Mouse (Mus musculus) ES-Bruce4 (cell line): ENCODE measurements around the gene Gopc. TPM values are rescaled to one million over a fixed set of nuclear protein-coding genes. Genes with fewer than 3 reads are reported as not detected.
"Not testable (repeated sequence)": the region's sequence is repeated elsewhere in the genome, so short reads cannot be mapped to it uniquely, and the experiment has no call there.

Source experiments
- H3K27ac ChIP-seq: 2 replicates; pipeline ENCODE4 v1.5.1; 2012; ENCODE audit warnings: low read length, inconsistent platforms; ENCODE audit not compliant: insufficient read depth
- H3K27me3 ChIP-seq: 2 replicates; pipeline ENCODE4 v1.6.1; 2012; ENCODE audit warnings: mild to moderate bottlenecking, low read length, inconsistent platforms; ENCODE audit not compliant: control insufficient read depth, poor library complexity, insufficient read depth, severe bottlenecking
- H3K36me3 ChIP-seq: 2 replicates; pipeline ENCODE4 v1.6.1; 2012; ENCODE audit warnings: inconsistent platforms, mild to moderate bottlenecking, low read length, moderate library complexity; ENCODE audit not compliant: control insufficient read depth, poor library complexity, insufficient read depth, severe bottlenecking
- H3K4me1 ChIP-seq: one replicate; pipeline ENCODE4 v1.8.1; 2011; ENCODE audit warnings: low read length; ENCODE audit not compliant: control insufficient read depth, insufficient read depth
- H3K4me3 ChIP-seq: 2 replicates; pipeline ENCODE4 v1.5.1; 2011; ENCODE audit warnings: low read depth, mild to moderate bottlenecking, low read length
- H3K9ac ChIP-seq: 2 replicates; pipeline ENCODE4 v1.6.1; 2012; ENCODE audit warnings: low read depth, mild to moderate bottlenecking, inconsistent platforms; ENCODE audit not compliant: poor library complexity, severe bottlenecking
- H3K9me3 ChIP-seq: replicated peaks from 2 replicates; pipeline ENCODE4 v1.6.1; 2012; ENCODE audit warnings: mild to moderate bottlenecking, low read length, inconsistent platforms; ENCODE audit not compliant: control insufficient read depth, poor library complexity, insufficient read depth, severe bottlenecking
- CTCF ChIP-seq: IDR thresholded peaks from one replicate; pipeline ENCODE4 v1.8.1; 2011; ENCODE audit warnings: low read depth, low read length
- EP300 ChIP-seq: IDR thresholded peaks from 2 replicates; pipeline ENCODE4 v1.6.1; 2011; ENCODE audit warnings: low read depth, low read length; ENCODE audit not compliant: insufficient read depth
- POLR2A ChIP-seq: IDR thresholded peaks from one replicate; pipeline ENCODE4 v1.8.1; 2011; ENCODE audit warnings: low read length; ENCODE audit not compliant: insufficient read depth
- polyA plus RNA-seq: library from polyadenylated mRNA; stranded (reverse); fragments of >200 nt; gene quantifications from 2 replicates; pipeline ENCODE4 v1.2.4, GENCODE M21; 2011; ENCODE audit warnings: low read depth; ENCODE audit not compliant: missing spikeins, insufficient read depth, insufficient read length

Gene Gopc
- polyA plus RNA-seq, 1 experiment = 20.5 TPM

- H3K27me3 ChIP-seq = no peaks in the 10 kb centered on the region
- no peaks in the 10 kb centered on the region for H3K36me3 ChIP-seq
- no peaks in the 10 kb centered on the region for H3K9me3 ChIP-seq
- H3K4me1 ChIP-seq = no peaks in the 10 kb centered on the region
- H3K9ac ChIP-seq = no peak overlapping the region
- no peak overlapping the region for H3K27ac ChIP-seq
- no peak overlapping the region for H3K4me3 ChIP-seq
- TF ChIP-seq POLR2A (no peak), EP300 (no peak)
Observed at GRCm38 (mm10) chr10:52360862-52361609, 20.9 kb downstream of the Gopc start.

- H3K4me3 ChIP-seq = no peak overlapping the region
- no peaks in the 10 kb centered on the region for H3K4me1 ChIP-seq
- no peaks in the 10 kb centered on the region for H3K27me3 ChIP-seq
- H3K9me3 ChIP-seq = no peaks in the 10 kb centered on the region
- no peaks in the 10 kb centered on the region for H3K36me3 ChIP-seq
- no peak overlapping the region for H3K9ac ChIP-seq
- TF ChIP-seq CTCF = no peak
- no peak for TF ChIP-seq POLR2A
- no peak for TF ChIP-seq EP300
- no peak overlapping the region for H3K27ac ChIP-seq
Observed at GRCm38 (mm10) chr10:52360241-52360735, 21.6 kb downstream of the Gopc start.

- TF ChIP-seq CTCF (no peak), EP300 (no peak), POLR2A (no peak)
- no peaks in the 10 kb centered on the region for H3K4me1 ChIP-seq
- H3K9ac ChIP-seq = no peak within 1 kb of the TSS
- no peaks in the 10 kb centered on the region for H3K9me3 ChIP-seq
- H3K27ac ChIP-seq = no peak within 1 kb of the TSS
- H3K4me3 ChIP-seq = no peak within 1 kb of the TSS
- no peaks in the 10 kb centered on the region for H3K27me3 ChIP-seq
- no peaks in the 10 kb centered on the region for H3K36me3 ChIP-seq
Observed at GRCm38 (mm10) chr10:52358467-52358866, 23.5 kb downstream of the Gopc start, which contains the start of gene Gm26741. Gene Gm26741 (plus strand): TSS chr10:52358767.

DNA sequence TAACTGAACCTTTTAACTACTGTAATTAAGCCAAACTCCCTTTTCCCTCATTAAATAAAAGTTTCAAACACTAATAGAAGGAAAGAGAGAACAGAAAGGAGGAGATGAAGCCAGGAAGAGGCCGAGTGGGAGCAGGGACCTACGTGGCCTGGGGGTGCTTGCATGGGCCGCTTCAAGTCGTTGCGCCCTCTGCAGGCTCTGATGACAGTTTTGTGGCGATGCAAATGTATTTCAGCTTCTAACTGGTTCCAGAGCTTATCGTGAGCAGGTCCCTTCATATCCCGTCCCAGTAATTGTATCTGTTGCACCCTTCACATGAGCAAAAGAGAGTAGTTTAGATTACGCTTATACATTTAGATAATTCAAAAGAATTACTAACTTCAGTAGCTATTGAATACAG lies 28.7 kb downstream of the Gopc start:
- Histone ChIP-seq H3K36me3 (peaks cover 9% of the 10 kb centered on the region), H3K27me3 (no peaks in the 10 kb centered on the region), H3K9ac (no peak overlapping the region), H3K4me3 (no peak overlapping the region), H3K27ac (no peak overlapping the region), H3K9me3 (no peaks in the 10 kb centered on the region), H3K4me1 (no peaks in the 10 kb centered on the region)
- peak; percentile 69 for TF ChIP-seq CTCF
- TF ChIP-seq POLR2A = no peak

- H3K9me3 ChIP-seq, H3K9ac ChIP-seq, H3K4me1 ChIP-seq, H3K27me3 ChIP-seq, H3K36me3 ChIP-seq, H3K27ac ChIP-seq, H3K4me3 ChIP-seq: not testable (repeated sequence)
Observed at GRCm38 (mm10) chr10:52343324-52343723, 38.6 kb downstream of the Gopc start.

GRCm38 (mm10) chr10:52331007-52331406 lies 50.9 kb downstream of the Gopc start:
- Histone ChIP-seq H3K36me3 (no peaks in the 10 kb centered on the region), H3K9me3 (no peaks in the 10 kb centered on the region), H3K9ac (no peak overlapping the region), H3K4me1 (no peaks in the 10 kb centered on the region), H3K27me3 (no peaks in the 10 kb centered on the region), H3K27ac (no peak overlapping the region), H3K4me3 (no peak overlapping the region)
- TF ChIP-seq POLR2A (no peak), EP300 (no peak), CTCF (no peak)
